Mouse (Mus musculus): ENCODE data around the gene Dcst2. TPM values are rescaled to one million over a fixed set of nuclear protein-coding genes. Genes with fewer than 3 reads are reported as not detected.

The Dcst2 gene
- 0.33 TPM in 1 of 2 replicates, not detected in the other for polyA plus RNA-seq (2014; fragmentation: Nextera tagmentation; extraction: Ambion mirVana)

DNA sequence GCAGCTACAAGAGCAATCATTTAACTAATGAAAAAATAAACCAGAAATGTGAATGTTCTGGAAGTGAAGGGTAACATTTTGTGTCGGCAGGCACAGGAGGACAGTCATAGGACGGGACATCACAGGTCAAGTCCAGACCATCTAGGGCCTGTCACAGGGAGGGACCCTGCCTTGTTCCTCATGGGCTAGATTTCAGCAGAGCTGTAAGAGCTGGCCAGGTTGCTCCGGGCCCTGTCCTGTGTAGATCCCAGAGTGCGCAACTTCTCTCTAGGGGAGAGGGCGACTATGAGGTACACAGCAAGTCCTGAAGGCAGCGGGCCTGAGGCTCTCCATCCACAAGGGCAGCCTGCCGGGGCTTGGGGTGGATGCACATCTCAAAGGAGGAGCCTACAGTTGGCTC lies at the start of gene Dcst2:
Gene Dcst2 (plus strand): TSS at position 301 of the 400 bp plus-strand sequence.
- WGBS, result 84% methylated on average over 7 of the region's 7 CpGs
- Histone ChIP-seq H3K9ac (ENCODE audit: low read length) (no peak within 1 kb of the TSS), H3K9me3 (ENCODE audit: control insufficient read depth, low read length) (no peaks in the 10 kb centered on the region), H3K4me2 (no peak within 1 kb of the TSS), H3K4me1 (ENCODE audit: control insufficient read depth, insufficient read depth, low read length) (no peaks in the 10 kb centered on the region), H3K4me3 (ENCODE audit: low read depth, low read length) (no peak within 1 kb of the TSS), H3K27ac (ENCODE audit: low read depth, low read length) (no peak within 1 kb of the TSS), H3K36me3 (ENCODE audit: control insufficient read depth, insufficient read depth, low read length) (no peaks in the 10 kb centered on the region), H3K27me3 (ENCODE audit: control insufficient read depth, insufficient read depth, low read length) (no peaks in the 10 kb centered on the region)
- ATAC-seq (ENCODE audit: low FRiP score) (no peak), DNase-seq (ENCODE audit: low spot score, missing footprints) (no peak)

DNA sequence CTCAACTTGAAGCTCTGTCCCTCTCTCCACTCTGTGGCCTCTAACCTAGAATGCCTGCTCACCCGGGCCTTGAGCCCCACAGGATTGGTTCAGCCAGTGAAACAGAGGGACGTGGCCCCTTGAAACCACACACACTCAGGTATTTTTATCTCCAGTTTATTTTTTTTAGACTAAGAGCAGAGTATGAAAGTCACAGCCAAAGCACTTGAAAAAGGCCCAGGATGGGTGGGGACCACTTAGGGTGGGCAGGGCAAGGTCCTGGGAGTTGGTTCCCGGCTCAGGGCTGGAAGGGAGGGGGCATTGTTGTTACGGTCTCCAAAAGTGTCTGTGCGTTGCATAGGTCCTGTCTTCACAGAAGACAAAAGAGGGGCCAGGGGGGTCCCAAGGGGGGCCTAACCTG lies 47.4 kb upstream of the Dcst2 start:
- ATAC-seq (ENCODE audit: low FRiP score) (no peak), DNase-seq (ENCODE audit: low spot score, missing footprints) (no peak)
- Histone ChIP-seq H3K27ac (ENCODE audit: low read depth, low read length) (no peak overlapping the region), H3K9me3 (ENCODE audit: control insufficient read depth, low read length) (no peaks in the 10 kb centered on the region), H3K9ac (ENCODE audit: low read length) (no peak overlapping the region), H3K4me2 (no peak overlapping the region), H3K27me3 (ENCODE audit: control insufficient read depth, insufficient read depth, low read length) (peaks cover 33% of the 10 kb centered on the region), H3K36me3 (ENCODE audit: control insufficient read depth, insufficient read depth, low read length) (no peaks in the 10 kb centered on the region), H3K4me3 (ENCODE audit: low read depth, low read length) (no peak overlapping the region), H3K4me1 (ENCODE audit: control insufficient read depth, insufficient read depth, low read length) (peaks cover 23% of the 10 kb centered on the region)
- 77% methylated on average over 5 of the region's 5 CpGs for WGBS

DNA sequence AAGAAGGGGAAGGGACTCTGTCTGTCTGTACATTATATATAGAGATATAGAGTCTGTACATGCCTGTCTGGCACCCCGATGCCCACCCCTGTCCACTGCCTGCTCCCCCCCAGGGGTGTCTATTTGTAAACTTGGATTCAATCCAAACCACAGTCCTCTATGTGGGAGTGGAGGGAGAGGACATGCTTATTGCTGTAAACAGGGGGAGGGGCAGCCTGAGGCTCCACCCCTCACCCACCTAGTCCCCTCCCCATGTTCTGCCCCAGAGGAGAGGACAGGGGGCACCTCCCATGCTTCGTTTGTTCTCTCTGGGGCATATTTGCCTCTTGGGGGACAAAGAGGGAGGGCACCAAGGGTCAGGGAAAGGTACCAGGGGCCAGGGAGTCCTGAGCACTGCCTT lies 47.0 kb upstream of the Dcst2 start:
- Histone ChIP-seq H3K4me1 (ENCODE audit: control insufficient read depth, insufficient read depth, low read length) (peaks cover 28% of the 10 kb centered on the region), H3K4me2 (no peak overlapping the region; the same call in 1 of the 2 replicates), H3K27me3 (ENCODE audit: control insufficient read depth, insufficient read depth, low read length) (peaks cover 38% of the 10 kb centered on the region), H3K27ac (ENCODE audit: low read depth, low read length) (no peak overlapping the region), H3K9me3 (ENCODE audit: control insufficient read depth, low read length) (no peaks in the 10 kb centered on the region), H3K4me3 (ENCODE audit: low read depth, low read length) (no peak overlapping the region), H3K9ac (ENCODE audit: low read length) (no peak overlapping the region; the same call in 1 of the 2 replicates), H3K36me3 (ENCODE audit: control insufficient read depth, insufficient read depth, low read length) (no peaks in the 10 kb centered on the region)
- WGBS, result 41% methylated on average over 2 of the region's 2 CpGs
- peak; percentile 2; the same call in 1 of the 2 replicates for ATAC-seq (ENCODE audit: low FRiP score)
- no peak for DNase-seq (ENCODE audit: low spot score, missing footprints)

DNA sequence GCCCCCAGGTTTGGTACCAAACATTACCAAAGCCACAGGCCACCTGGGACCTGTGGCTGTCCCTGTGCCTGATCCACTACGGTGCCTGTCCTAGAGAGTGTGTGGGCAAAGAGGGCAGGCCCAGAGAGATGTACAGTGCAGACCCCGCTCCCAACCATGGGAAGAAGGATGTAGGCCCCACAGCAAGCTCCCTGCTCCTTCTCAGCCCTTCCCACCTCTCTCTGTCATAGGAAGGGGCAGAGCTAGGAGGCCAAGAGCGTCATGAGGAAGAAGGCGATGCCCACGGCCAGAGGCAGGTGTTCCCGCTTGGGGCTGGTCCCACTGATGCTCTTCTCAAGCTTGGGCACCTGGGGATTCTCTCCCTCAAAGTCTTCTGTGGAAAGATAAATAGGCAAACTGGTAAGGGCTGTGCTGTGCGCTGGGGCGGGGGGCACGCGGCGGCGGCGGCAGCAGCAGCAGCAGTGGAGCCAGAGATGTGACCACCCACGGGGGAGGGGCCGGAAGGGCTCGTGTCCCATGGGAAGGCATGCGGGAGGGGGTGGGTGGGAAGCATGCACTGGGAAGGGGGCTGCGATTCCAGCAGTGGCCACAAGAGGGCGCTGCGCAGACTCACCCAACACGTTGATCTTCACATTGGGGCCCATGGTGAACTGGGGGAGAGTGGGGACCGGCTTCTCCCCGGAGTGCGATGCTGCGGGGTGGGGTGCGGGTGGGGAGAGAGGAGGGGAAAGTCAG lies 46.4 kb upstream of the Dcst2 start:
- H3K9ac ChIP-seq (ENCODE audit: low read length), result peak overlapping the region; percentile 63
- peak overlapping the region; percentile 33 for H3K4me3 ChIP-seq (ENCODE audit: low read depth, low read length)
- H3K27ac ChIP-seq (ENCODE audit: low read depth, low read length), result no peak overlapping the region
- peaks cover 33% of the 10 kb centered on the region for H3K4me1 ChIP-seq (ENCODE audit: control insufficient read depth, insufficient read depth, low read length)
- H3K27me3 ChIP-seq (ENCODE audit: control insufficient read depth, insufficient read depth, low read length), result peaks cover 43% of the 10 kb centered on the region
- DNase-seq (ENCODE audit: low spot score, missing footprints) (peak; percentile 100), ATAC-seq (ENCODE audit: low FRiP score) (peak; percentile 45)
- no peaks in the 10 kb centered on the region for H3K9me3 ChIP-seq (ENCODE audit: control insufficient read depth, low read length)
- no peaks in the 10 kb centered on the region for H3K36me3 ChIP-seq (ENCODE audit: control insufficient read depth, insufficient read depth, low read length)
- WGBS, result 8% methylated on average over 25 of the region's 26 CpGs
- peak overlapping the region; percentile 66 for H3K4me2 ChIP-seq

- Histone ChIP-seq H3K9me3 (ENCODE audit: control insufficient read depth, low read length) (no peaks in the 10 kb centered on the region), H3K27me3 (ENCODE audit: control insufficient read depth, insufficient read depth, low read length) (peaks cover 51% of the 10 kb centered on the region), H3K27ac (ENCODE audit: low read depth, low read length) (no peak overlapping the region), H3K4me2 (peak overlapping the region; percentile 66), H3K4me1 (ENCODE audit: control insufficient read depth, insufficient read depth, low read length) (peaks cover 41% of the 10 kb centered on the region), H3K4me3 (ENCODE audit: low read depth, low read length) (peak overlapping the region; percentile 33), H3K9ac (ENCODE audit: low read length) (no peak overlapping the region; the same call in 1 of the 2 replicates), H3K36me3 (ENCODE audit: control insufficient read depth, insufficient read depth, low read length) (no peaks in the 10 kb centered on the region)
- DNase-seq (ENCODE audit: low spot score, missing footprints) (peak; percentile 94), ATAC-seq (ENCODE audit: low FRiP score) (peak; percentile 2; the same call in 1 of the 2 replicates)
- 8% methylated on average over 40 of the region's 40 CpGs for WGBS
Measured at GRCm38 (mm10) chr3:89315930-89316831, 45.6 kb upstream of the Dcst2 start.

DNA sequence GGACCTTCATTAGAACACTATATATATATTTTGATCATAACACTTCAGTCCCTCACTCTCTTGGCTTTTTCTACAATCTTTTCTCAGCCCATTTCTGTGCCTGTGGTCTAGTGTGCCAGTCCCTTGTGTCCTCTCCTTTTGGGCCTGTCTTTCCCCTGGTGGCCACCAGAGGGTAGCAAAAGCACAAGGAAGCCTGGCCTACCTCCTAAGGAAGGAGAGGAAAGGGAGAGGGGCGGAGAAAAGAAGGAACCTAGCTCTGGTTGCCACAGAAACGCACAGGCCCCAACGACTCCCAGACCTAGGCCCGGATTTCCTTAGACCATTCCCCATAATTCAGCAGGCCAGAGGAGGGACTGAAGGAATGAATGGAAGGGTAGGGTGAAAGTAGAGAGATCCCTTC lies 44.9 kb upstream of the Dcst2 start:
- ATAC-seq (ENCODE audit: low FRiP score), result peak; percentile 33
- H3K4me1 ChIP-seq (ENCODE audit: control insufficient read depth, insufficient read depth, low read length), result peaks cover 48% of the 10 kb centered on the region
- H3K4me3 ChIP-seq (ENCODE audit: low read depth, low read length), result no peak overlapping the region
- peak overlapping the region; percentile 17; the same call in 1 of the 2 replicates for H3K4me2 ChIP-seq
- H3K27ac ChIP-seq (ENCODE audit: low read depth, low read length), result no peak overlapping the region
- H3K27me3 ChIP-seq (ENCODE audit: control insufficient read depth, insufficient read depth, low read length), result peaks cover 58% of the 10 kb centered on the region
- H3K36me3 ChIP-seq (ENCODE audit: control insufficient read depth, insufficient read depth, low read length), result no peaks in the 10 kb centered on the region
- WGBS, result 0% methylated on average over 4 of the region's 4 CpGs
- no peaks in the 10 kb centered on the region for H3K9me3 ChIP-seq (ENCODE audit: control insufficient read depth, low read length)
- H3K9ac ChIP-seq (ENCODE audit: low read length), result no peak overlapping the region
- peak; percentile 99 for DNase-seq (ENCODE audit: low spot score, missing footprints)

- Histone ChIP-seq H3K27ac (ENCODE audit: low read depth, low read length) (no peak overlapping the region), H3K4me3 (ENCODE audit: low read depth, low read length) (no peak overlapping the region), H3K4me1 (ENCODE audit: control insufficient read depth, insufficient read depth, low read length) (peaks cover 52% of the 10 kb centered on the region), H3K9ac (ENCODE audit: low read length) (no peak overlapping the region), H3K4me2 (peak overlapping the region; percentile 17; the same call in 1 of the 2 replicates), H3K9me3 (ENCODE audit: control insufficient read depth, low read length) (no peaks in the 10 kb centered on the region), H3K27me3 (ENCODE audit: control insufficient read depth, insufficient read depth, low read length) (peaks cover 62% of the 10 kb centered on the region), H3K36me3 (ENCODE audit: control insufficient read depth, insufficient read depth, low read length) (no peaks in the 10 kb centered on the region)
- WGBS, result 47% methylated on average over 6 of the region's 6 CpGs
- ATAC-seq (ENCODE audit: low FRiP score) (no peak), DNase-seq (ENCODE audit: low spot score, missing footprints) (no peak)
Measured at GRCm38 (mm10) chr3:89317246-89317645, 44.5 kb upstream of the Dcst2 start.

GRCm38 (mm10) chr3:89318316-89318715 lies 43.5 kb upstream of the Dcst2 start:
- ATAC-seq (ENCODE audit: low FRiP score) (no peak), DNase-seq (ENCODE audit: low spot score, missing footprints) (no peak)
- Histone ChIP-seq H3K4me2 (no peak overlapping the region), H3K9me3 (ENCODE audit: control insufficient read depth, low read length) (no peaks in the 10 kb centered on the region), H3K36me3 (ENCODE audit: control insufficient read depth, insufficient read depth, low read length) (no peaks in the 10 kb centered on the region), H3K27me3 (ENCODE audit: control insufficient read depth, insufficient read depth, low read length) (peaks cover 71% of the 10 kb centered on the region), H3K27ac (ENCODE audit: low read depth, low read length) (no peak overlapping the region), H3K9ac (ENCODE audit: low read length) (no peak overlapping the region), H3K4me3 (ENCODE audit: low read depth, low read length) (no peak overlapping the region), H3K4me1 (ENCODE audit: control insufficient read depth, insufficient read depth, low read length) (peaks cover 56% of the 10 kb centered on the region)
- 71% methylated on average over 8 of the region's 8 CpGs for WGBS

Measured in midbrain, embryonic 11.5 days (tissue).